Mouse (Mus musculus) 416B (cell line): Measurements from ENCODE around the gene Clcf1.

Experiments used
- DNase-seq: peaks from one replicate; pipeline ENCODE4 v3.0.0; 2011; ENCODE audit warnings: low read depth

Clcf1 gene

GRCm38 (mm10) chr19:4255583-4256162 is 41.6 kb downstream of the Clcf1 start:
- peak; percentile 53 for DNase-seq

- peak; percentile 95 for DNase-seq
Observed at GRCm38 (mm10) chr19:4257216-4257896, 43.3 kb downstream of the Clcf1 start.

GRCm38 (mm10) chr19:4257897-4258252 is 43.8 kb downstream of the Clcf1 start:
- no peak for DNase-seq

- DNase-seq = peak; percentile 64
Observed at GRCm38 (mm10) chr19:4261038-4261698, 47.1 kb downstream of the Clcf1 start.

- no peak for DNase-seq
Observed at GRCm38 (mm10) chr19:4262756-4263155, 48.7 kb downstream of the Clcf1 start.

- DNase-seq = no peak
Observed at GRCm38 (mm10) chr19:4263702-4264101, 49.7 kb downstream of the Clcf1 start.

- no peak for DNase-seq
Observed at GRCm38 (mm10) chr19:4264171-4264780, 50.2 kb downstream of the Clcf1 start.

GRCm38 (mm10) chr19:4265956-4266355 is 51.9 kb downstream of the Clcf1 start:
- DNase-seq = peak; percentile 49

GRCm38 (mm10) chr19:4268566-4269361 is 54.7 kb downstream of the Clcf1 start, which contains the start of gene Ssh3:
TSS of gene Ssh3 (minus strand) at chr19:4269180.
- DNase-seq = peak; percentile 84

- DNase-seq = no peak
Observed at GRCm38 (mm10) chr19:4270187-4270586, 56.1 kb downstream of the Clcf1 start.

- no peak for DNase-seq
Observed at GRCm38 (mm10) chr19:4270972-4271371, 56.9 kb downstream of the Clcf1 start.
